In genomic region chr17:90788491-90789127, GRCm38 (mm10) we compare ENCODE assay signal across 19 mouse cellular contexts.
"Had no signal": no experiment of that assay in that cellular context is flagged by ENCODE, and none has a peak within 500 bp of the region (broad histone marks: within the 10 kb centered on the region; RNA-seq: fewer than 3 reads in every experiment).

No protein-coding gene starts in this region.

- H3K9me3 ChIP-seq: midbrain, embryonic 10.5 days; midbrain, embryonic 12.5 days; neural tube, embryonic 13.5 days; neural tube, embryonic 15.5 days had no signal

- H3K4me2 ChIP-seq: lung, embryonic 14.5 days; midbrain, embryonic 12.5 days; neural tube, embryonic 13.5 days; neural tube, embryonic 15.5 days had no signal

- H3K36me3 ChIP-seq: midbrain, embryonic 10.5 days; midbrain, embryonic 12.5 days; neural tube, embryonic 13.5 days; neural tube, embryonic 15.5 days had no signal

- ATAC-seq: midbrain, embryonic 16.5 days had no signal

- DNase-seq: lung, adult 18-20 months; lung, embryonic 14.5 days; lung, postnatal 10 days; lung, postnatal 4 days; midbrain, embryonic 14.5 days; retina, postnatal 1 day; right cerebral cortex, adult 18-20 months; right cerebral cortex, postnatal 25 days; right cerebral cortex, postnatal 4 days; spleen, adult 18-20 months; thymus, adult 18-20 months; thymus, postnatal 14 days; thymus, postnatal 36 days had no signal

- H3K27ac ChIP-seq: midbrain, embryonic 10.5 days; midbrain, embryonic 12.5 days; neural tube, embryonic 13.5 days; neural tube, embryonic 15.5 days had no signal

- H3K4me3 ChIP-seq: midbrain, embryonic 10.5 days; midbrain, embryonic 12.5 days; myocyte; neural tube, embryonic 13.5 days; neural tube, embryonic 15.5 days had no signal

- H3K27me3 ChIP-seq: midbrain, embryonic 12.5 days; neural tube, embryonic 13.5 days; neural tube, embryonic 15.5 days had no signal

- H3K9ac ChIP-seq: lung, embryonic 14.5 days; midbrain, embryonic 12.5 days; neural tube, embryonic 13.5 days; neural tube, embryonic 15.5 days had no signal

- H3K4me1 ChIP-seq: midbrain, embryonic 10.5 days; midbrain, embryonic 12.5 days; neural tube, embryonic 13.5 days; neural tube, embryonic 15.5 days had no signal
